Mouse (Mus musculus): ENCODE results near the gene Tox4. TPM values are rescaled to one million over a fixed set of nuclear protein-coding genes. Genes with fewer than 3 reads are reported as not detected.

The Tox4 gene
- polyA plus RNA-seq, 1 experiment from 2014 or later: 56.0 TPM

GRCm38 (mm10) chr14:52338751-52339511 lies 60.0 kb downstream of the Tox4 start:
- Histone ChIP-seq H3K36me3 (ENCODE audit: control insufficient read depth, insufficient read depth, low read length) (no peaks in the 10 kb centered on the region), H3K4me1 (ENCODE audit: control insufficient read depth, insufficient read depth, low read length) (no peaks in the 10 kb centered on the region), H3K4me2 (replicated peaks; ENCODE audit: low read depth, low read length) (peak overlapping the region; percentile 8; the same call in 1 of the 2 replicates), H3K9ac (replicated peaks; ENCODE audit: low read depth, low read length) (no peak overlapping the region), H3K27me3 (ENCODE audit: control insufficient read depth, insufficient read depth, low read length) (no peaks in the 10 kb centered on the region), H3K4me3 (ENCODE audit: low read depth, low read length) (no peak overlapping the region), H3K27ac (ENCODE audit: low read length) (no peak overlapping the region), H3K9me3 (ENCODE audit: control insufficient read depth, low read depth, low read length) (no peaks in the 10 kb centered on the region)
- WGBS: 28% methylated on average over 21 of the region's 21 CpGs
- ATAC-seq (ENCODE audit: insufficient number of reproducible peaks, insufficient read depth, low FRiP score, low read depth): no peak

- Histone ChIP-seq H3K27ac (ENCODE audit: low read length) (no peak overlapping the region), H3K9ac (replicated peaks; ENCODE audit: low read depth, low read length) (no peak overlapping the region), H3K36me3 (ENCODE audit: control insufficient read depth, insufficient read depth, low read length) (no peaks in the 10 kb centered on the region), H3K27me3 (ENCODE audit: control insufficient read depth, insufficient read depth, low read length) (no peaks in the 10 kb centered on the region), H3K4me1 (ENCODE audit: control insufficient read depth, insufficient read depth, low read length) (no peaks in the 10 kb centered on the region), H3K4me2 (replicated peaks; ENCODE audit: low read depth, low read length) (no peak overlapping the region), H3K9me3 (ENCODE audit: control insufficient read depth, low read depth, low read length) (no peaks in the 10 kb centered on the region; the same call in 1 of the 2 replicates), H3K4me3 (ENCODE audit: low read depth, low read length) (no peak overlapping the region)
- no peak for ATAC-seq (ENCODE audit: insufficient number of reproducible peaks, insufficient read depth, low FRiP score, low read depth)
- WGBS: 74% methylated on average over 6 of the region's 6 CpGs
Observed at GRCm38 (mm10) chr14:52339512-52339852, 60.5 kb downstream of the Tox4 start.

Other genes with a start within 250 kb of the Tox4 start
- gene Olfr221, start 236.7 kb upstream of the Tox4 start, polyA plus RNA-seq (2014; fragmentation: Nextera tagmentation; extraction: Ambion mirVana): not detected in 2 replicates
- 586 and 599 TPM in 2 replicates for gene Hnrnpc, start 175.1 kb upstream of the Tox4 start, polyA plus RNA-seq (2014; fragmentation: Nextera tagmentation; extraction: Ambion mirVana)
- gene Rpgrip1, start 168.4 kb upstream of the Tox4 start, polyA plus RNA-seq (2014; fragmentation: Nextera tagmentation; extraction: Ambion mirVana): 54.3 and 67.1 TPM in 2 replicates
- 86.0 and 87.3 TPM in 2 replicates for gene Supt16, start 81.7 kb upstream of the Tox4 start, polyA plus RNA-seq (2014; fragmentation: Nextera tagmentation; extraction: Ambion mirVana)
- gene Chd8, start 21.4 kb upstream of the Tox4 start, polyA plus RNA-seq (2014; fragmentation: Nextera tagmentation; extraction: Ambion mirVana): 49.7 and 56.0 TPM in 2 replicates
- 26.6 and 27.3 TPM in 2 replicates for gene Rab2b, start 399 bp downstream of the Tox4 start, polyA plus RNA-seq (2014; fragmentation: Nextera tagmentation; extraction: Ambion mirVana)
- gene Mettl3, start 26.0 kb downstream of the Tox4 start, polyA plus RNA-seq (2014; fragmentation: Nextera tagmentation; extraction: Ambion mirVana): 41.3 and 45.3 TPM in 2 replicates
- gene Sall2, start 49.6 kb downstream of the Tox4 start, polyA plus RNA-seq (2014; fragmentation: Nextera tagmentation; extraction: Ambion mirVana): 14.6 and 16.2 TPM in 2 replicates
- not detected in 2 replicates for gene Olfr1513, start 77.3 kb downstream of the Tox4 start, polyA plus RNA-seq (2014; fragmentation: Nextera tagmentation; extraction: Ambion mirVana)
- not detected in 2 replicates for gene Olfr1512, start 100.0 kb downstream of the Tox4 start, polyA plus RNA-seq (2014; fragmentation: Nextera tagmentation; extraction: Ambion mirVana)
- gene Olfr1511, start 118.2 kb downstream of the Tox4 start, polyA plus RNA-seq (2014; fragmentation: Nextera tagmentation; extraction: Ambion mirVana): not detected in 2 replicates
- not detected in 2 replicates for gene Olfr1510, start 135.2 kb downstream of the Tox4 start, polyA plus RNA-seq (2014; fragmentation: Nextera tagmentation; extraction: Ambion mirVana)
- gene Olfr1509, start 163.8 kb downstream of the Tox4 start, polyA plus RNA-seq (2014; fragmentation: Nextera tagmentation; extraction: Ambion mirVana): not detected in 2 replicates
- gene Olfr1508, start 188.3 kb downstream of the Tox4 start, polyA plus RNA-seq (2014; fragmentation: Nextera tagmentation; extraction: Ambion mirVana): not detected in 2 replicates
- not detected in 2 replicates for gene Olfr1507, start 216.6 kb downstream of the Tox4 start, polyA plus RNA-seq (2014; fragmentation: Nextera tagmentation; extraction: Ambion mirVana)

All from stomach, embryonic 14.5 days (tissue).